Mouse (Mus musculus) brain, embryonic 14.5 days (tissue): ENCODE measurements around the gene Trcg1. TPM values are rescaled to one million over a fixed set of nuclear protein-coding genes. Genes with fewer than 3 reads are reported as not detected.
A peak's percentile ranks its signal among the peaks of the same experiment; 100 is the strongest.
"Not testable (repeated sequence)": the region's sequence is repeated elsewhere in the genome, so short reads cannot be mapped to it uniquely, and the experiment has no call there.

ENCODE experiments used
- DNase-seq: peaks from one replicate; pipeline ENCODE4 v3.0.0-alpha.2; 2011; ENCODE audit warnings: low read depth
- CTCF ChIP-seq: fragments of 200-500 bp; IDR thresholded peaks from 2 replicates; pipeline ENCODE4 v1.5.1; 2012; ENCODE audit warnings: inconsistent platforms, mild to moderate bottlenecking, moderate library complexity, borderline replicate concordance; ENCODE audit not compliant: insufficient read depth, insufficient read length; ENCODE audit errors: extremely low read depth
- POLR2A ChIP-seq: fragments of 200-500 bp; IDR thresholded peaks from 2 replicates; pipeline ENCODE4 v1.6.1; 2012; ENCODE audit warnings: mild to moderate bottlenecking, inconsistent platforms, borderline replicate concordance; ENCODE audit not compliant: poor library complexity, insufficient read depth, insufficient read length, severe bottlenecking; ENCODE audit errors: extremely low read depth
- polyA plus RNA-seq: library from polyadenylated mRNA; depleted of rRNA; stranded (reverse); fragments of >200 nt; gene quantifications from 2 replicates; pipeline ENCODE4 v1.2.3, GENCODE M21; 2012; rRNA removed

Trcg1 gene
- not detected in 2 replicates for polyA plus RNA-seq

DNA sequence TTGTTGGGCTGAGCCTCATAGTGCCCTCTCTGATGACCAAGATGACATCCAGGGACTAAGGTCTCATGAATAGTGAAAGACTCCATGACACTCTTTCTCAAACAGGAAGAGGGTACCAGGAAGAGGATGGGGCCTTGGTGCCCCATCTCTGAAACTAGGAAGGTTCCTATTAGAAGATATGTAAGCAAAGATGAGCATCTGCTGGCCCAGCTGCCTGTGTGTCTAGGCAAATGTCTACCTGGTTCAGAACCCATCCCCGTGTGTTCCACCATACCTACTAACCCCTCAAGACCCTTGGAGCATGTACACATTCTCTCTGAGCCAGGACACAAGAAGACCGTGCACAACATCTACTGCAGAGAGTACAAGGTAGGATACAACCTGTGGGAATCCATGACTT, at the start of gene Trcg1:
Trcg1 (plus strand) TSS at position 301 of the 400 bp plus-strand sequence.
- no peak for TF ChIP-seq POLR2A
- no peak for TF ChIP-seq CTCF
- DNase-seq = no peak

DNA sequence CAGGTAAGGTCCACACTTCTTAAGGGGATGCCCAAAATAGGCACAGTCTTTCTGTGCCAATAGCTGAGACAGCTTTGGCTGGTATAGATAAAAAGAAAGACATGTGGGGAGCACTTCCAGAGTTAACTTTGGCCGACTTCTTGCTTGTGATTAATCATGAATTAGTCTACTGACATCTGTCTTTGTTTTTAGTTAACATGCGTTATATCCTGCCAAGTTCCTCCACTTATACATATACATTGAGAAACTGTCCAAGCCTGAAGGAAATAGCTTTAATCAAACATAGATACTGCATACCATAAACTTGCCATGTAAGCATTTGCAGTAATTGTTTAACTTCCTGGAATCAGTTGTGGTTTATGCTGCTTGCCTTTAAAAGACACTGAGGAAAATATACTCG, 39.6 kb upstream of the Trcg1 start:
- DNase-seq = no peak
- TF ChIP-seq CTCF (no peak), POLR2A (no peak)

DNA sequence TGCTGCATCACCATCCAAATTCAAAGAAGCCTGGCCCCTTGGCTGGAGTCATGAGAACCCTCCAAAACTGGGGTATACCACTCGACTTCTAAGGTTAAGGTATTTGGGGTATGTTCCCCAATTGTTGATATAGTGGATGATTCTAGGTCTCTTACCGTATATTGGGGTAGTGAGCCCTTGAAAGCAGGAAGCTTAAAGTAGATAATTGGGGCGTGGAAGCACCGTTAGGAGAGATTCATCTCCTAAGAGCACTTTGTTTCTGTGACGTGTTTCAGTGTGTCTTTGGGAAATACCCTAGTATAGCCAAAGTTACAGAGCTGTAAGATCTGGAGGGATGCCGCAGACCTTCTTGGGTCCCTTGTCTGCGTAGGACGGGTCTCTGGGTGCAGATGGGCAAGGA, 38.9 kb upstream of the Trcg1 start:
- TF ChIP-seq CTCF (no peak), POLR2A (no peak)
- DNase-seq = no peak

DNA sequence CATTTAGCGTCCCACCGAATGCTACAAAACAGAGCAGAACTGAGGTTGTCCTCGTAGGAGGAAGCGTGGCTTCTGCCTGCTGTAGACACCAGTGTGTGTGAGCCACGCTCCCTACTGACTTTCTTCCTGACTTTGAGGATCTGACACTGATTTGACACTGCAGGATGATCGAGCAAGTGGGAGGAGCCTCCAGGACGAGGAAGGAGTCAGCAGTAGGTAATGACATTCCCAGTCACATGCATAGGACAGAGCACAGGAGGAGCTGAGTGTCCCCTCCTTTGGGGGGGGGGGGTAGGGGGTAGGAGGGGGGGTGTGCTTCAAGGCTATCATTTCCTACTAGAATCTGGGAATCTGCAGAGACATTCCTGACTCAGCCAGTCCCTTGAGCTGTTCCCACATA, 33.4 kb upstream of the Trcg1 start:
- DNase-seq = no peak
- TF ChIP-seq CTCF (no peak), POLR2A (no peak)

DNA sequence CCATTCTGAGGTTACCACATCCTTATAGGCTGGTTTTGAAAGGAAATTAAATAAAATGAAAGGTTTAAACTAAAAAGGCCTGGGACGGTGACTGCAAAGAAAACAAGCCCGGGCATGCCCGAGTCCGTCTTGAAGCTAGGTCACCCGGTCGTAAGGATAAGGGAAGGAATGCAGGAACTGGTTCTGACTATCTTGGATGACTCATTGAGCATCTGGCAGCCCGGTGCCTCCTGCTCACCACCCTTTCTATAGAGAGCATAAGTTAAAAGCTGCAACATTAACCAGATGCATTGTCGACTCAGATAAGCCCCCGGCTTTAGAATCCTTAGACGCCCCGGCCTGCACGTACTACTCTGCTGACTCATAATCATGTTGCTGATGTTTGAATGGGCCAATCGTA, 32.8 kb upstream of the Trcg1 start:
- DNase-seq = not testable (repeated sequence)

DNA sequence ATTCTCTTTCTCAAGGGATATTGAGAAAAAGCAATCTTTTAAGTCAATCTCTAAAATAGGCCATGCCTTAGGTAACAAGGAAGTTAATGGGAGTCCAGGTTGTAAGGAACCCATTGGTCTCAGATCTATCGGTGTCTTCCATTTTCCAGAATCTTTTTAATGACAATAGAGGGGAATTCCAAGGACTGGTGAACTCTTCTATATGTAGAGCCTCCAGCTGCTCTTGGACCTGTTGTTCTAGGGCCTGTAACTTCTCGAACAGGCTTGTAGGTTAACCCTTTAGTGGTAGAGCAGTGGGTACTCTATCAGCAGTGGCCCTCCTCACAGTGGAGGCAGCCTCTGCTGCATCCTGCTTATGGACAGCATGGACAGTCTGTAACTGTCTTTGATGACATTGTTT, 29.5 kb upstream of the Trcg1 start:
- TF ChIP-seq POLR2A (no peak), CTCF (no peak)

DNA sequence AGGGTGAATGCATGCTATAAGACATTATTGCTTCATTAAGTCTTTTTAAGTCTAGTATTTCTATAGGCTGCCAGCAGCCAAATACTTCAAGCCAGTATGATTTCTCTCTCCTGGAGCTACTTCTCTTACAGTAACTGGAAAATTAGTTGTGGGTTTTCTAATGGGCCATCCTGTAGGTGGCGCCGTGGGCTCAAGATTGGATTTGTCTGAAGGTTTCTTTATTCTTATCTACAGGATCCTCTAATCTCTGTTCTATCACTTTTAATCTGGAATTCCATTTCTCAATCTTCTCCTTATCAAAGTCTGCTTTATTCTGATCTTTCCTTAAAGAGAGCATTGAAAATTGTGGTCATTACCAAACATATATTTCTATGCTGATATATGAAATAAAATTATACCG, 27.0 kb upstream of the Trcg1 start:
- peak; percentile 73 for DNase-seq
- TF ChIP-seq POLR2A = no peak
- peak; percentile 56; the same call in 1 of the 2 replicates for TF ChIP-seq CTCF

More for the DNA sequence above, 29.5 kb upstream of the Trcg1 start:
- no peak for DNase-seq

DNA sequence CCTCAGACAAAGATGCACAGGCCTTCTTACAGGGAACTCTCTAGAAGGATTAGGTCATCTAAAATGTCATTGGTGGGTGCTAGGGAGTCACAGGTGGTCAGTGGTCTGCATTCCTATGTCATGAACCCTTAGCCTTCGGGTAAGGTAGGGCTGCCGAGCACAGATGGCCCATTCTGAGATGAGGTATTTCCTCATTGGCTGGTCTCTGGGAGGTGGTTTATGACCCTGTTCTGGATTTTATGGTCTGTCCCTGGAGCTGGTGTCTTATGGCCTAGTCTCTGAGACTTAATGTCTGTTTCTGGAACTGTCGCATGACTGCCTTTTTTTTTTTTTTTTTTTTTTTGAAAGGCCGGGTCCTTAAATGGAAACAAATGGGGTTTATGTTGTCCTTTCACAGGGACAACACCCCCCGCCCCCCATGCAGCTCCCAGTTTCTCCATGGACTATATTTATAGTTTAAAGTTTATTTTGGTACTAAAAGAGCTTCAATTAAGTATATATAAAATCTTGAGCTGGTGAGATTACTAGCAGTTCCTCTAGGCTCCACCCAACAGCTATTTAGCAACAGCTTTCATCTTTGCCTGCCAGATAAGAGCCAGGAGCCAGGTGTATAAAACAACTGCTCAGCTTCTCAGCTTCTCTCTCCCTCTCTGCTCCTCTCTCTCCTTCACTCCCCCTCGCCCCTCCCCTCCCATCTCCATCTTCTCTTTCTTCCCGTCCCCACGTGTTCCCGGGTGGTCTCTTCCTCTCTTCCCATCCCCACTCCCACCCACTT, 23.7 kb upstream of the Trcg1 start:
- no peak for TF ChIP-seq CTCF
- TF ChIP-seq POLR2A = no peak
- DNase-seq = no peak

DNA sequence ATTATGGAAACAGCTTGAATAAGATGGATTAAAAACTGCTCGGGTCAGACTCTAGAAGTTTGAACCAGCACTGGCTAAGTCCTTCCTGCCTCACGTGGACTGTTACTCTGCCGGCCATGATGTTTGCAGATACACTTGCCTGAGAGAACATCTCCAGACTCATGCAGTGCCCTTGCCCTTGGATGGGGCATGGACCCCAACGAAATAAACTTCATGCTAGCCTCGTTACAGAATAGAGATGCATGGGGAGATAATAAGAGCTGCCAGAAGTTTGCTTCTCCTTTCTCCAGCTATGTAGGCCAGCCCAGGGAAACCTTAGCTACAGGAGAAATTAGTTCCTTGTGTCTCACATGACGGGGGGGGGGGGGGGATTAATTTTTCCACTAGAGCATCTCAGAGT, 21.9 kb upstream of the Trcg1 start:
- TF ChIP-seq CTCF (no peak), POLR2A (no peak)
- DNase-seq = no peak

DNA sequence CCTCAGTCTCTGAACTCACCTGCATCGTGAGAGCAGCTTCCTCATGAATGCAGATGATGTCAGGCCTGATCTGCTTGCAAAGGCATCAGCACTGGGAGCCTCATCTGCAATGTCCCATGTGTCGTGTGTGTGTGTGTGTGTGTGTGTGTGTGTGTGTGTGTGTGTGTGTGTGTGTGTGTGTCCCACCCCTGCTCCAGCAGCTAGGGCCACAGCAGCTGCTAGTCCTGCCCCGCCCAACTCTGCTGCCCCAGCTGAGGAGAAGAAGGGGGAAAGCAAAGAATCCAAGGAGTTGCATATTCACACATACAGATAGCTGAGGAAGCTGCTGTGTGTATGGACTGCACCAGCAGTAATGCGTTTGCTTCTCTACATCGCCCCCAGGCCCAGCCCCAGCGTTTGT, 19.1 kb upstream of the Trcg1 start:
- TF ChIP-seq POLR2A = no peak
- TF ChIP-seq CTCF = no peak
- no peak for DNase-seq

DNA sequence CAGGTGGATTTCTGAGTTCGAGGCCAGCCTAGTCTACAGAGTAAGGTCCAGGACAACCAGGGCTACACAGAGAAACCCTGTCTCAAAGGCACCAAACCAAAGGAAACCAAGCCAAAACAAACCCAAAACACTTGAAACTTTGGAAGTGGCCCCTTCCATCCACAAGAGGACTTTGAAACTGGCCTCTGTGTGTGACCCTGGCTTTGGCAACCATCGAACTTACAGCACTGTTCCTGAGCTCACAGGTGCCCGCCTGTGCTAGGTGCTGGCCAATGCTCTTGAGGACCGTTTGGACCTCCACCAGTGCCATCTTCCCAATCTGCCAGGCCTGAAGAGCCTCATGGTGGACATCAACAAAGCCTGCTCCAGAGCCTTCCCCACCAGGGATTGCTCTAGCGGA, 17.6 kb upstream of the Trcg1 start:
- TF ChIP-seq POLR2A (no peak), CTCF (no peak)
- DNase-seq = no peak

DNA sequence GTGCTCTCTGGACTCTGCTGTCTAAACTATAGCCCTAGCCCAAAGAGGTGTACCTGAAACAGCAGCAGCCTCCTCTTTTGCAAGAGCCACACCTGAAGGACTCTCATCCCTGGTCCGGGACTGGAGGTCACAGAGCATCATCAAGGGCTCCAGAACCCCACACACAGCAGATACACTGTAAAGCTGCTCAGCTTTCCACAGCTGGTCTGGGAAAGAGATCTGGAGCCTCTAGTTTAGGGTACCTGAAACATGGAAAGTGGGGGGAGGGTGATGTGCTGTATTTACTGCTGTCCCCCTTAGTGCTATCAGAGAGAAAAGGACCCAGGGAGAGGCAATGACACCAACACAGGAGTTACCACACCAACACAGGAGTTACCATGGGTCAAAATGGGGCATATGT, 16.8 kb upstream of the Trcg1 start:
- DNase-seq = no peak
- TF ChIP-seq CTCF (no peak), POLR2A (no peak)

DNA sequence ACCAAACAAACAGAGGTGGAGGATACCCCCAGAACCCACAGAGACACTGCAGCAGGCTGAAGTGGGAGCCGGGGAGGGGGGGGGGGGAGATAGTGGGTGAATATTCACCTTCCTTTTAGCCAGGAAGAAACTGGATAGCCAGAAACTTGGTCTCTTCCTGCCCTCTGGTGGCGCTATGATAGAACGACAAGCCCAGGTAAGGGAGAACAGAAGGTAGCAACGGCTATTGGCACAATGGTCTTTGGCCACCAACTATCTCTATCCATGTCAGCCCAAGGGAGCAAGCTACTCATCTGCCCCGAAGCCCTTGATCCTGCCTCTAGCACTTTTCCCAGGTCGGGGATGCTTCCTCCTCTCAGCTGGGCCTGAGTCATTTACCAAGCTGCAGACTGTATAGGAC, 16.0 kb upstream of the Trcg1 start:
- TF ChIP-seq CTCF (peak; percentile 77), POLR2A (no peak)
- peak; percentile 54 for DNase-seq

DNA sequence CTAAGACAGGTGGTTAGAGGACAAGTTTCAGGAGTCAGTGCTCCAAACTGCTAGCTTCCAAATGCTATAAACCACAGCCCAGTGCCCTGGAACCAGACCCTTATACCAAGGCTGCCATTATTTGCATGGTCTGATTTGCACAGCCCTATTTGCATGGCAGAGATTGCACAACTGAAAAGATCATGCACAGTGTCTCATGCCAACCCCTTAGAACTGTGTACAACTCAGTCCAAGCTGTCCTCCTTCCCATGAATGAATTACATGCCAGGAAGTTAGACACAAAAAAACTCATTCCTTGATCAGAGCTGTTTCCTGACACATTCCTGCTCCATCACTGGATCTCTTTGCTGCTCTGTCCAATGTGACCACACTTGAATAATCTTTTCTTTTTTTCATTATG, 13.0 kb upstream of the Trcg1 start:
- TF ChIP-seq CTCF = no peak
- no peak for TF ChIP-seq POLR2A

More for the DNA sequence above, 13.0 kb upstream of the Trcg1 start:
- no peak for DNase-seq
